Mouse (Mus musculus) adrenal gland, postnatal 36 days (tissue): ENCODE results near the gene Cct5. TPM values are rescaled to one million over a fixed set of nuclear protein-coding genes. Genes with fewer than 3 reads are reported as not detected.
A peak's percentile ranks its signal among the peaks of the same experiment; 100 is the strongest.

Source experiments
- DNase-seq, 2 experiments: peaks; one replicate each; pipeline ENCODE4 v3.0.0; 2021; ENCODE audit warnings: mixed read lengths in 1 of 2
- long read RNA-seq, 2 experiments: library from polyadenylated mRNA; stranded (forward); transcript quantifications; one replicate each; pipeline ENCODE4 v2.0.0; 2021; ENCODE audit warnings: borderline sequencing depth in 2 of 2
- total RNA-seq, 2 experiments: library from RNA; stranded (reverse); gene quantifications; 2 replicates each; pipeline ENCODE4 v1.2.3; 2021

Gene Cct5
- total RNA-seq: 100 to 1,000 TPM; 318 to 346 TPM
- long read RNA-seq, experiment 1, transcript Cct5-201 (11 exons, 1,853 nt): major isoform, 545 of 607 reads
- long read RNA-seq, experiment 1, transcript Cct5-202 (4 exons, 769 nt): minor isoform, 7 of 607 reads
- long read RNA-seq, experiment 1, partial matches to known transcripts: 29 of 607 reads
- long read RNA-seq, experiment 1, other reads (novel, unspliced or antisense): 26 of 607 reads
- long read RNA-seq, experiment 2, transcript Cct5-201 (11 exons, 1,853 nt): major isoform, 182 of 189 reads
- long read RNA-seq, experiment 2, partial matches to known transcripts: 3 of 189 reads
- long read RNA-seq, experiment 2, other reads (novel, unspliced or antisense): 2 of 189 reads

DNA sequence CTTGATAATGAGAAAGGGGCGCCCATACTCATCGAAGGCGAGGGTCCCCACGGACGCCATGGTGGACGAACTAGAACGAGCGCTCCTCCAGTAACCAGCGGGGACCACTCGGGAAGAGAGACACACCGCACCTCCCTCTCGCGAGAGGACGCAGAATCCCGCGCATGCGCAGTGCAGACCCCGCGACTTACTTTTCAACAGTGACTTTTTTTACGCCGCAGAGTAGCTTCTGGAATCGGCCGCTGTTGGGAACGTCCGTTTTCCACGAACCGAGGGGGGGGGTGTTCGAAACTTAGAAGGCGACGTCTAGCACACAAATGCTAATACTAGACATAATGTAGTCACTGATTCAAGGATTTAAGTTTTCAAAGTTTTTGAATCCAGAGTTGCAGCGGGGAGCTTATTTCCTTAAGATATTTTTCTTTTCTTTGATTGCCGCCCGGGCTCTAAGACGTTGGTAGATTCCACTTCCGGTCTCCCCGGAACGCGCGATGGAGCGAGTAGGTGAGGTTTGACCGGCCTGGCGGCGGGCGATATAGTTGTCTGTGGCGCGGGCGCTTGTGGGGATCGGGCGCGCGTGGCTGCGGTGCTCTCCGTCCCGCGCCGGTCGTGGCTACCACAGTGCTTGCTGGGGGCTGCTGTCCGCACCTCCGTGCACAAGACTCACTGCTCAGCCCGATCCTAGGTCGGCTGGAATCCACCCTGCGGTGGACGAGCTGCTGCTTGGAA lies at the start of gene Cct5, which contains the start of gene Fam173b:
Gene Cct5, minus strand, starts transcription at position 159 of the 729 bp plus-strand sequence.
Gene Fam173b, plus strand, starts transcription at position 207 of the 729 bp plus-strand sequence.
- peak; percentile 95 to 98 for DNase-seq

DNA sequence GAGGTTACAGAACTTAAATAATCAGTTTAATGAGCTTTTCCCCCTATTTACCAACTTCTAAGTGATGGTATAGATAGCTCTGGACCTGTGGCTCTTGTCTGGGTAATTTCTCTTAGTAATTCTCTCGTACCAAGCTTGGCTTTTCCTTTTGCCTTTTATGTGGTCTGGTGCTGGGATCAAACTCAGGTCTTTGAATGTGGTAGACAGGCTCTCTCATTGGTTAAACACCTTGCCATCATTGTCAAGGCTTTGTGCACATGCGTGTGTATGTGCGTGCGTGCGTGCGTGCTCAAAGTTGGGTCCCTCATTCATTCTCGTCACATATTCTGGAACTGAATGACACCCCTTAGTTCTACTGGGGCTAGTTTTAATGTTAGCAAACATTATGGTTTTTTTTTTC lies 49.2 kb upstream of the Cct5 start:
- DNase-seq: no peak

DNA sequence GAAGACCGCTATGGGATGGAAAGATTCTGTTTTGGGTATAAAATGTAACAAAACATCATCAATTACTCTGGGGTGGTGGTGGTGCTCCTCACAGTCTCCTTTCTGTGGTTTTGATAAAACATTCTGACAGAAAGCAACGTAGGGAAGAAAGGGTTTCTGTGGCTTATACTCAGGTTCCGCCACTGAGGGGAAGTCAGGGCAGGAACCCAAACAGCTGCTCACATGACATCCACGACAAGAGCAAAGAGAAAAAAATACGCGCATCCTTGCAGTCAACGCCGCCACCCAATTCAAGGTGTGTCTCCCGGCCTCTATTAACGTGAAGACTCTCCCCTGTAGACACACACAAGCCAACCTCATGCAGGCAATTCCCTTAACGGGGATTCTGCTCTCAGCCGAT lies 48.1 kb upstream of the Cct5 start:
- DNase-seq: no peak

DNA sequence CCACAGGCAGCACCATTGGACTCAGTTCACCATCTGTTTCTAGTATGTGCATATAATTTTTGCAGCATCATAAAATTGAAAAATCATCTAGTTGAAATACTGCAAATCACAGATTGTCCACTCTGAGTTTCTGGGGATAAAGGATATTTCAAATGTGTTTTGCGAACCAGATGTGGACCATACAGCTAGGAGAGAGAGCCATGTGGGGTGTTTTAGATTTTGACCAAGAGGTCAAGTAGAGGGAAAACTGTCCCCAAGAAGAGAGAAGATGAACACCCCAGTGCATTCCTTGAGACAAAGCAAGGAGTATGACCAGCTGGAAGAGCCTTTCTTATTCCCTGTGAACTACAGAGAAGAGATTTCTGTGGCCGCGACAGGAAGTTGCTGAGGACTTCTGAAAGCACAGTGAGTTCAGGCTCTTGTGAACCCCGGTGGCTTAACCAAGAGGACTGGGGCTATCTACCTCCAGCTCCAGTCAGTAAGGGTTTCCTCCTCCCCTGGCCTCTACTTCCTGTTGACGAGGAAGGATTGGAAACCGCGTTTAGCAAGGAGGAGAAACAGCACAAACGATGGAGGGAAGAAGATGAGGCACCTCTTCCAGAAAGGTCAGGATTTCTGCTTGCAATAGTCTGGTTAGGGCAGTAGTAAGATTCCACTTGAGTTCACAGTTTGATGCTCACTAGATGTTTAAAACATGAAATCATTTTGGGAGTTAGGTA lies 46.4 kb upstream of the Cct5 start:
- DNase-seq: no peak

DNA sequence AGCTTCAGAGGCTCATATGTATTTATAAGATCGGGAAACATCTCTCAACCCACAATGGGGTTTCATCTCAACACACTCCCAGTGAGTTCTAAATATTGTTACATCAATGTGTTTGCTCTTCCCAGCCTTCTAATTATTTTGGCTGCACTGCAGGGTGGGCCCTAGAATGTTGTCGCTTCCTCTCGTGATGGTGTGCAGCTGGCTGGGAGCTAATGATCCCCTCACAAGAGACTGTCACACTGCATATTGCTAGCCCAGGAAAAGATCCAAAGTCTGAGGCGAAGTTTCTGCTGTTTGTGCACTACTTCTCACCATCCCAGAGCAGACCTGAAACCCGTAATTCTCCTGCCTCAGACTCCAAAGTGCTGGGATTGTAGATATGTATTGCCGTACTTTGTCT lies 45.6 kb upstream of the Cct5 start:
- DNase-seq: no peak

DNA sequence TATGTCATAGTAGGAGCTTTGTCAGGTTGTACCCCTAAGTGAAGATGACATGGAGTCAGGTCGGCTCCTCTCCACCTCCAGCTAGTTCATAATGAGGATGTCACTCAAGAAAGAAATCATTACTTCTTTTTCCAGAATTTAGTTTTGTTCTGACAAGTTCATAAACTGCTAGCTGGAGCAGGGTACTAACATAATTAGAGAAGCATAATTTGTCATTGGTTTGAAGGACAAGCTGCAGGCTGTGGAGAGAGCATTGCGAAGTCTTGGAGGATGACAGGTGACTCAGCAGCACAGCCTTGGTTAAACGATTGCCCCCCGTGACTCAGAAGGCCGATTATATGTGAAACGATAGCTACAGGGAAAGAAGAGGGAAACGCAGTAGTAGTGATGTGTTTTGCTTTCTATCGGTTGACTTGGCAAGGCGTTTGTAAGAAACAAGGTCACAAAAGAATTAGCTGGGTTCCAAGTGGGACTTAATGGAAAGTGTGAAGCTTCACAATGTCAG lies 34.5 kb upstream of the Cct5 start:
- DNase-seq: peak; percentile 77 to 81

DNA sequence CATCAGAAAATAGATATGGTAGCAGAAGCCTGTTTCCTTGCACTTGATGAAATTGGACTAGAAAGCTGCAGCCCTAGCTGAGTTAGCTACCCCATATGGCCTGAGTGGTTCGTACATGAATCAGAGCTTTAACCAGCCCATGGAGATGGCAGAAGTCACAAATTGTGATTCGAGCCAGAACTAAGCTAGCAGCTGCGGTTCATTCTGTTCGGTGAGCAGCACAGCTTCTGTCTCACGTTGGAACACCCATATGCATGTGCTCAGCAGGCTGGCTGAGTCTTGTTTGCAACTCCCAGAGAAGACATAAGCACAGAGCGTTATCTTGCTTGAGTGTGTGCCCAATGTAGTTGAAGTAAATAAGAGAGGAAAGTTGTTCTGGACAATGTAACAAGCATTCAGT lies 33.0 kb upstream of the Cct5 start:
- DNase-seq: no peak

DNA sequence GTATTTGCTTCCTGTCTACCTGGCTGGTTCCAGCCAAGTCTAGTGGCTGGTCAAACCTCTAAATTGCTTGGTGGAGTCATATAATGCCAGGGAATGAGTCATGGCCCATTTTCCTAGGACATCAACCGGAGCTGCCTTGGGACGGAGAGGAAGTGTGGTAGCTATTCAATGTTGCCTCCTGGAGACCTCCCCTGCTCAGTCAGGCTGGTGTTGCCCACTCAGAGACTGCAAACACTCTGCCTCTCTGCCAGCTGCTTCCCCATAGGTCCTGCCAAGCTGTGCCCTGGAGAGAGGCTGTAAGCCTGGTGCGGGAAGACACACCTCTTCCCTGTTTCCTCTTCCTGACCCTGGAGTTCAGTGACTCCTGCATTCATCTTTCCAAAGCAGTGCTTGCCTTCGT lies 30.9 kb upstream of the Cct5 start:
- peak; percentile 25 to 30 for DNase-seq

DNA sequence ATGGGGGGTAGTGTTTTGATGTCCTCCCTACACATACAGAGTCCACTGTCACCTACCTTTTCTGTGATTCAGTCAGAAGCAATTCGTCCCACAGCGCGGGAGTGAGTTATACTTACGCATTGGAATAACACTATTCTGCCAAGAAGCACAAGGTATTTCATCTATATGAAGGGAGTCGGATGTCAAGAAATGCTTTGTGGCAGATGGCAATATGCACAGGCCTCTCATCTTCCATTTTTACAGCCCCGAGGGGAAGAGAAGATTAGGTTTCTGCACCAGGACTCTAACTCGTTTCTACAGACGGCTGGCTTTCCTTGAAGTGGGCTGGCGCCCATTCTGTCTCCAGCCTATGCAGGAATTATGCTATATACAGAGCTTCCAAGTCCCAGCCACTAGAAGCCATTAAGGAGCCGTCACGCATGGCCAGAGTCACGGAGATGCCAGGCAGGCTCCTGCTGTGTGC lies 29.8 kb upstream of the Cct5 start:
- no peak for DNase-seq

DNA sequence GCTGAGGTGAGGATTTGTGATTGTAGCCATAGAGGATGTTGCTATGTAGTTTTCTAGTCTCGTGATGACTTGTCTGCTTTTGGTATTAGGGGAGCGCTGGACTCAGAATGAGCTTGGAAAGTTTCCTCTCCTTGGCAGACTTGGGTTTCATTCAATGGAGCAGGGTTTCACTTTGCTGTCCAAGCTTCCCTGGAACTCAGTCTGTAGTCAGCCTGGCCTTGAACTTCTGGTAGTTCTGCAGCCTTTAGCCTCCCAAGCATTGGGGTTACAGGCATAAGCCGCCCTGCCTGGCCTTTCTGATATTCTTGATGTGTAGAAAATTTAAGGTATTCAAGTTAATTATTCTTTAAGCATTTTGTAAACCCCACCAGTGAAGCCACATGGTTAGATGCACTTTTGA lies 28.0 kb upstream of the Cct5 start:
- peak; percentile 10 to 29 for DNase-seq

DNA sequence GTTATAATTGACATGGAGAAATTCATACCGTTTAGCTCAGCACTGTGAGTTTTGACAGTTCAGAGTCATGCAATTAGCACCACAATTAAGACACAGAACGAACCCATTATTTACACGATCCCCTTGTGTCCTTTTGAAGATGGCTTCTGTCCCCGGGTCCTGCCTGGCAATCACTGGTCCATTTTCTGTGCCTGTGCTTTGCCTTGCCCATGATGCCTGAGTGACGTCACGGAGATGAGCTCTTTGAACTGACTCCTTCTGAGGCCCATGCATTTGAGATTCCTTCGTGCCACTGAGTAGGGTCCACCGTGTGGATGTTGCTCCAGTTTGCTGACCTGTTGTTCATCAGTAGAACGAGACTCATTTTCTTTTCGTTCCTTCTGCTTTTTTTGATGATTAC lies 26.6 kb upstream of the Cct5 start:
- no peak for DNase-seq

DNA sequence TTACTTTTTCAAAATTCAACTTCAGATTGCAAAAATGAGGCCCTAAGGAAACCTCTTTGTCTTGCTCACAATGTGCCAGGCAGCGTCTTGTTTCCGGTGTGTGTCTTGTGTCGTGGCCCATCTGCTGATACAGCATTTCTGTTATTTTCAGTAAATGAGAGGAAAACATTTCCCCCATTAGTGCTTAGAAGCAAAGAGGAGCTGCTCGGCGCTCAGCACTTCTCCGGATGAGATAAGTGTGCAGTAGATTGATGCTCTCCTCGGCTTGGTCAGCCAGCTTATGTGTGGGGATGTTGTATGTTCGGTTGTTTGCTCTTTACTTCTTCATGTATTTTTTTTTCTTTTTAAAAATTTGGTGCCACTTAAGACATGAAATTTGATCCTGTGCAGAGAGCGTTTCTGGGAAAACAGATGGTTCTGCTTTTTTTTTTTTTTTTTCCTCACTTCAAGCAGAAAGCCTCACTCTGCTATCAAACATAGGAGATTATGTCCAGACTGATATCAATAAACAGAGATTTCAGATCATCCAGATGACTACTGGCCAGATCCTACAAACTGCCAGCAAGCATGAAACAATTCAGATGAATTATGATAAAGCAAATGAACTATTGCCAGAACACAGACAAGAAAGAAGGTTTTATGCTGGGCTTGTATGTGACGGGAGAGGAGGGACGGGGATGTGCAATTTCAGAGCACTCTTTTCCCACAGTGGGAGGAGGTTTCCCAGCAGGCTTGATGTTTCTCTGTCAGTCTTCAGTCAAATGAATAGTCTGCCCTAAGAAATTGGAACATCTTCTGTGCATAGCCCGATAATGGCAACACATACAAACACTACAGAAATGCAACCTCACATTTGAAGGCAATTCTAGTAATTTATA lies 25.9 kb upstream of the Cct5 start:
- no peak for DNase-seq

DNA sequence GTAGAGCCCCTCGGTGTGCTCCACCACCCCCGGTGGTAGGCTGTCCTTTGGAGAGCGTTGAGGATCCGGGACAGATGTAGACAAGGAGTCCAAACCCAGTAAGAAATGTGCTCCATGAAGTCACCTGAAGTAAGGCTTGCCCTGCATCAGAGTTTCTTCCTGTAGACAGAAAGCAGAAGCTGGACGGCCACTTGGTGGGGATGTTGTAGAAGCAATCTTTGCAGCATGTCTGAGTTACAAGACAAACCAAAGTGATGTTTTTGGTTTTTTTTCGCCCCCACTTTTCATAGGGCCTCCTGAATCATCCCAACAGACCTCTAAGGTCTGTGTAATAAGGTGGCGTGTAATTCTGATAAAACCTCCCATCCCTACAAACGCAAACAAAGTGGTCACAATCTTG lies 17.9 kb upstream of the Cct5 start:
- peak in 1 of 2 experiments; percentile 34 for DNase-seq

DNA sequence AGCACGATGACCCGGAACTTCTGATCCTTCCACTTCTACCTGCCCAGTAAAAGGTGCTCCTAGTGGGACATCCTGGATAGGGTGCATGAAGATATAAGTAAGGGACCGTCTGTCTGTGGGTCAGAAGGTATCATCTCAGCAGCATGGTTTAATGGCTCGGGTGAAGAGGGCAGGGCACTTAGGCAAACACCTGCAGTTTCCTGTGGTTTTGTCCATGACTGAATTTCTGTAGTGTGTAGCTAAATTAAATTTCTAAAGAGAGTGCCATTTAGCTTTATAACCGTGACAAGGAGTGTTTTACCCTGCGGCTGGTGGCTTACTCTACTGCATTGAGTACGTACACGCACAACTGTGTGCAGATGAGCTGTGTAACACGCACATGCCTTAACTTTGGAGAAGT lies 15.7 kb upstream of the Cct5 start:
- no peak for DNase-seq

DNA sequence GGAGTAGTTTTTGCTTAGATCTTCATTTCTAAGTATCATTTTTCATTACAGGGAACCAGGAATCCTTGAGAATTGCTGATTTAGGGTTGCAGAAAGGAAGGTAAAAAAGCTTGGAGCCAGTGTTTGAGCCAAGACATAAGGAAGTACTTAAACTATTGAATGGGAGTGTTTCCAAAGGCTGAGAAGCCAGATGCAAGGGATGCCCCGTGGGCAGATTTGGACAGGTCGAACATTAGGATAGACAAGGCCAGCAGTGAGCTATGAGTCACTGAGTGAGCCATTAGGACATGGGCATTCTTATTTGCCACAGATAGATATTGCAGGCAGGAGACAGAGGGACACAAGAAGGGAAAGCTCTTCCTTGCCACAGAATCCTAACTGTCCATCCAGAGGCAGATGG lies 13.1 kb upstream of the Cct5 start:
- no peak for DNase-seq

DNA sequence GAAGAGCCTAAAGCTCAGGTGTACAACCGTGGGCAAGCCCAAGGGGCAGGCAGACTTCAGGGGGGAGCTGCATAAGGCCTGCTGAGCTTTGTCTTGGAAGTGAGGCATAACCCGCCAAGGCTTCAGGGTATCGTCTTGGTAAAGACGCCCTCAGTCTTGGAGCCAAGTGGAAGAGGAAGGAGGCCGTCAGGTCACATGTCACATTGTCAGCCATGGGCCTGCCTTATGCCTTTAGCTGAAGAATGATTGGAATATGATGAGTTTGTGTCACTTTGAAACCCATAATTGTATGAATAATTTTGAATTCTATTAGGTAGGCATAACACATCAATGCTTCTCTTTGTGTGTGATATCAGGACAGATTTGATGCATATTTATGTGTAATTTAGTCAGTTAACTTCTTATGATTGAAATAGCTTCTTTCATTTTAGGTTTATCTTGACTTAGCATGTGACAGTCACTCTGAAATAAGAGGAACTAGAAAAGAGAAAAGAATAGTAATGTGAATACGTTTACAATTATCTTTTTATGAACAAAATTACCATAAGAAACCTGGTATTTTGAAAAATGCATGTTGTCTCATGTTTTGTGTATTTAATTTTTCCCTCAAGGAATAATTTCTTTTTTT lies 12.3 kb upstream of the Cct5 start:
- DNase-seq: no peak

DNA sequence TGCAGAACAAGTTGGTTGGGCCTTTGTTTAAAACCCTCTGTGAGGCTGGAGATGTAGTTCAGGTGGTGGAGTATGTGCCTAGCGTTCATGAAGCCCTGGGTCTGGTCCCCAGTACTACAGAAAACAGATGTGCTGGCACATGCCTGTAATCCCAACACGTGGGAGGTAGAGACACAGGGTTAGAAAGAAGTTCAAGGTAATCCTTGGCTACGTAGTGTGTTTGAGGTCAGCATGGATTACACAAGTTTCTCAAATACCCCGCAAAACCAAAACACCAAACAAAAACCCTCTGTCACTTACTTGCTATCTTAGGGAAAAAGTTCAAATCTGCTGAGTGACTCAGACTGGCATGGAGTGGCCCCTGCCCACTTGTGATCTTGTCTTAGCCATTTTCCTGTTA lies 10.4 kb upstream of the Cct5 start:
- DNase-seq: no peak

DNA sequence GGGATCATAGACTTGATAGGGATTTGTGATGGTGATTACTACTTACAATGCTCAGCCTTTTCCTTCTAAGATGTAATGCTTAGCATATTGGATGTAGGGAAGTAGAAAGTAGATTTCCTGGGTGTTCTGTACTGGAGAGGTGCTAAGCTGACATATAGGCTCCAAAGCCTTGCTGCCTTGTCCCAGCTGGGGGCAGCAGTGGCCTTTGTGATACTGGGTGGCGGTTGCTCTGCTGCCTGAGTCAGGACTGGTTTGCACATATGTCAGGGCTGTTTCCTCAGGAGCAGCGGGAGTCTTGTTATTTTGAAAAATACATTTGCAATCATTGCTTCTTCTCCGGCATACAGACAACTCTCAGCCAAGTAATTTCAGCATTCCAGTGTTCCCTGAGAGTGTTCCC lies 9.4 kb upstream of the Cct5 start:
- DNase-seq: peak; percentile 77 to 78

DNA sequence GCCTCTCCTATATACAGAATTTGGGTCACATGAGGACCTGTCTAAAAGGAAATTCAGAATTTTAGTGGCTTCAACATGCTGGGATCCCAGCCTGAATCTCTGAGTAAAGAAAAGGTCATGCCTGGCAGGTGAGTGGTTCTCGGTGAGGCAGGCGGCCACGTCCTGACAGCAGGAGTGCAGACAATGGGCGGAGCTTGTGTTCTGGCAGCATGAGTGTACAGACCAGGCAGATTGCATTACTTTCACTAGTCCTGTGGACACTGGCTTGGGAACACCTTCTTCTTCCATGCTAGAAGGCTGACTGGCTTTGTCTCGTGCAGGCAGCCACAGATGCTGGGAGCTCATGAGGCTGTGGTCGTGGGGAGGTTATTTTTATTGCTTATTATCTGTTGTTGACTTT lies 5.2 kb upstream of the Cct5 start:
- peak in 1 of 2 experiments; percentile 49 for DNase-seq

DNA sequence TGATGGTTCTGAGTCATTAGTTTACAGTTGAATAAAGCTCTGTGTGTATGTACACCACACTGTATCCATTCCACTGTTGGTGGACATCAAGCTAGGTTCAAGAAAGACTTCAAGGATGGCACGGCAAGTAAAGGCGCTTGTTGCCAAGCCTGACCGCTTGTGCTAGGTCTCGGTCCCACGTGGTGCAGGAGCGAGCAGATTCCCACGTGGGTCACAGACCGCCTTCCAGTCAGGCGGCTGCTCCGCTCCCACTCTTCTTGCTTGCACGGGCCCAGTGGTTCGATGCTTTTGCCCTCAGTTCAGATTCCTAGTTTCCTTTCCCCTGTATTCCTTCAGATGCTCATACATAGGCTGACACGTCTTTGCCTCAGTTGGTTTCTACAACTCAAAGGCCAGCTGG lies 1.5 kb upstream of the Cct5 start:
- no peak for DNase-seq

DNA sequence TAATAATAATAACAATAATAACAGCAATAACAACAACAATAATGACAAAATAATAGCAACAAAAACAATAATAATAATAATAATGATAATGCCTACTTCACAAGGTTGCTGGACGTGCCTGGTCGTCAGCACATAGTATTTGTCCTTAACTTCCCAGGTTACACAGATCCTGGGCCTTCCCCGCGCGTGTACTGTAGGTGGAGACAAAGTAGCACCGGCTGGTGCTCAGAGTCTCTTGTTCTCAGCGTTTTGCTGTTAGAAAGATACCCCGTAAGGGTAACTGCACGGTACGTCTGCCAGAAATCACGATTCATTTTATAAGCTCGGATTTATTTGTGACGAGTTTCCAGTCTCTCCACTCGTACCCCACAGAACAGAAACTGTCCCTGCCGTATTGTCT lies 822 bp upstream of the Cct5 start:
- DNase-seq: peak; percentile 52 to 58
